Mouse (Mus musculus) CH12.LX (cell line): ENCODE measurements around the gene Arhgap35. TPM values are rescaled to one million over a fixed set of nuclear protein-coding genes. Genes with fewer than 3 reads are reported as not detected.

Experiments
- DNase-seq: peaks from one replicate; pipeline ENCODE4 v3.0.0-alpha.2; 2013; ENCODE audit errors: extremely low read depth
- H3K27ac ChIP-seq: 2 replicates; pipeline ENCODE4 v1.5.1; 2012; ENCODE audit warnings: low read depth, mild to moderate bottlenecking, control low read depth, moderate library complexity; ENCODE audit not compliant: insufficient read depth
- H3K27me3 ChIP-seq: replicated peaks from 2 replicates; pipeline ENCODE3; 2012; ENCODE audit warnings: inconsistent platforms
- H3K36me3 ChIP-seq, 2 experiments: replicated peaks in 1 of 2; 2 replicates each; pipeline versions ENCODE3 to v1.6.1; 2012; ENCODE audit warnings: inconsistent platforms in 1 of 2, low read length in 1 of 2, mild to moderate bottlenecking in 1 of 2, mixed read lengths in 1 of 2, moderate library complexity in 1 of 2; ENCODE audit not compliant: control insufficient read depth in 1 of 2, insufficient read depth in 1 of 2
- H3K4me1 ChIP-seq, 2 experiments: 2 replicates each; pipeline ENCODE4 v1.6.1; 2012; ENCODE audit warnings: inconsistent platforms in 1 of 2, moderate library complexity in 1 of 2; ENCODE audit not compliant: insufficient read depth in 2 of 2, control insufficient read depth in 1 of 2
- H3K4me2 ChIP-seq: 2 replicates; pipeline ENCODE4 v1.6.1; 2012; ENCODE audit warnings: low read depth, mild to moderate bottlenecking, control low read depth; ENCODE audit not compliant: poor library complexity, insufficient read depth, severe bottlenecking
- H3K4me3 ChIP-seq, 3 experiments: fragments of 150-350 bp in 1 of 3; sonication (generic) in 1 of 3; replicated peaks in 1 of 3; 2 replicates each; pipeline versions ENCODE3 to v1.5.1; 2011 to 2012; ENCODE audit warnings: low read depth in 2 of 3, low read length in 2 of 3, mild to moderate bottlenecking in 2 of 3, moderate library complexity in 2 of 3, control low read depth in 1 of 3, improper control_type of control experiment in 1 of 3, inconsistent platforms in 1 of 3, mixed read lengths in 1 of 3; ENCODE audit not compliant: poor library complexity in 1 of 3
- H3K79me2 ChIP-seq: replicated peaks from 2 replicates; pipeline ENCODE4 v1.6.1; 2012; ENCODE audit warnings: mild to moderate bottlenecking, moderate library complexity; ENCODE audit not compliant: control insufficient read depth, poor library complexity, insufficient read depth, severe bottlenecking; ENCODE audit errors: extremely low read depth
- H3K9ac ChIP-seq: 2 replicates; pipeline ENCODE4 v1.6.1; 2012; ENCODE audit warnings: low read depth, mild to moderate bottlenecking, control low read depth, moderate library complexity; ENCODE audit not compliant: insufficient read depth
- H3K9me3 ChIP-seq: replicated peaks from 2 replicates; pipeline ENCODE3; 2012; ENCODE audit warnings: low read length, inconsistent platforms, mixed read lengths
- BHLHE40 ChIP-seq: IDR thresholded peaks from 2 replicates; pipeline ENCODE4 v1.6.1; 2011; ENCODE audit warnings: mild to moderate bottlenecking, low read depth, low read length, improper control_type of control experiment
- CHD2 ChIP-seq: IDR thresholded peaks from 2 replicates; pipeline ENCODE4 v1.6.1; 2011; ENCODE audit warnings: low read length, improper control_type of control experiment
- CTCF ChIP-seq, 2 experiments: IDR thresholded peaks in 1 of 2; conservative IDR thresholded peaks in 1 of 2; 2 replicates each; pipeline ENCODE4 v1.5.1; 2011 to 2012; ENCODE audit warnings: low read depth in 2 of 2, low read length in 2 of 2, improper control_type of control experiment in 1 of 2, inconsistent platforms in 1 of 2, mild to moderate bottlenecking in 1 of 2, moderate library complexity in 1 of 2
- E2F4 ChIP-seq: IDR thresholded peaks from 2 replicates; pipeline ENCODE4 v1.6.1; 2011; ENCODE audit warnings: low read depth, low read length, improper control_type of control experiment; ENCODE audit not compliant: insufficient replicate concordance
- ELF1 ChIP-seq: IDR thresholded peaks from 2 replicates; pipeline ENCODE4 v1.6.1; 2014; ENCODE audit warnings: low read depth, mild to moderate bottlenecking, inconsistent platforms, low read length, improper control_type of control experiment
- EP300 ChIP-seq: IDR thresholded peaks from 2 replicates; pipeline ENCODE4 v1.6.1; 2011; ENCODE audit warnings: low read length, improper control_type of control experiment
- HCFC1 ChIP-seq: IDR thresholded peaks from 2 replicates; pipeline ENCODE4 v1.6.1; 2012; ENCODE audit warnings: low read depth, mild to moderate bottlenecking, inconsistent platforms, low read length, improper control_type of control experiment
- JUN ChIP-seq: IDR thresholded peaks from 2 replicates; pipeline ENCODE4 v1.6.1; 2011; ENCODE audit warnings: low read depth, mild to moderate bottlenecking, low read length, improper control_type of control experiment, moderate library complexity; ENCODE audit not compliant: insufficient read depth
- JUND ChIP-seq: conservative IDR thresholded peaks from 2 replicates; pipeline ENCODE4 v1.6.1; 2011; ENCODE audit warnings: low read depth, low read length, improper control_type of control experiment
- MAFK ChIP-seq: IDR thresholded peaks from 2 replicates; pipeline ENCODE4 v1.6.1; 2011; ENCODE audit warnings: low read length, improper control_type of control experiment; ENCODE audit not compliant: insufficient replicate concordance
- MAZ ChIP-seq: IDR thresholded peaks from 2 replicates; pipeline ENCODE4 v1.6.1; 2012; ENCODE audit warnings: low read depth, mild to moderate bottlenecking, inconsistent platforms, low read length, improper control_type of control experiment, moderate library complexity
- MEF2A ChIP-seq: IDR thresholded peaks from 2 replicates; pipeline ENCODE4 v1.6.1; 2014; ENCODE audit warnings: low read depth, mild to moderate bottlenecking, inconsistent platforms, low read length, improper control_type of control experiment, borderline replicate concordance
- MXI1 ChIP-seq: IDR thresholded peaks from 2 replicates; pipeline ENCODE4 v1.6.1; 2011; ENCODE audit warnings: mild to moderate bottlenecking, low read depth, low read length, improper control_type of control experiment
- MYC ChIP-seq: IDR thresholded peaks from 2 replicates; pipeline ENCODE4 v1.6.1; 2011; ENCODE audit warnings: low read depth, mild to moderate bottlenecking, improper control_type of control experiment, low read length
- SIN3A ChIP-seq: IDR thresholded peaks from 2 replicates; pipeline ENCODE4 v1.6.1; 2012; ENCODE audit warnings: low read length, improper control_type of control experiment, inconsistent platforms
- TBP ChIP-seq: conservative IDR thresholded peaks from 2 replicates; pipeline ENCODE4 v1.6.1; 2011; ENCODE audit warnings: low read depth, low read length, improper control_type of control experiment
- TCF12 ChIP-seq: IDR thresholded peaks from 2 replicates; pipeline ENCODE4 v1.6.1; 2014; ENCODE audit warnings: low read depth, mild to moderate bottlenecking, inconsistent platforms, low read length, improper control_type of control experiment
- USF2 ChIP-seq: conservative IDR thresholded peaks from 2 replicates; pipeline ENCODE4 v1.6.1; 2011; ENCODE audit warnings: low read depth, low read length, improper control_type of control experiment
- ZKSCAN1 ChIP-seq: IDR thresholded peaks from 2 replicates; pipeline ENCODE4 v1.6.1; 2012; ENCODE audit warnings: low read depth, inconsistent platforms, low read length, improper control_type of control experiment, borderline replicate concordance
- ZMIZ1 ChIP-seq: IDR thresholded peaks from 2 replicates; pipeline ENCODE4 v1.6.1; 2012; ENCODE audit warnings: low read depth, mild to moderate bottlenecking, inconsistent platforms, low read length, improper control_type of control experiment
- dilution Hi-C: fragments of 300-500 bp; cut with MboI; formaldehyde crosslinking; loops from 2 replicates; pipeline ENCODE4 v1.14.3; 2020; ENCODE audit warnings: low sequenced_read_pairs; ENCODE audit not compliant: extremely low pct_unique_long_range_greater_than_20kb, extremely low pct_ligation_motif_present
- in situ Hi-C: fragments of 300-500 bp; cut with MboI; formaldehyde crosslinking; loops from 3 replicates; pipeline ENCODE4 v1.14.3; 2019; ENCODE audit warnings: low sequenced_read_pairs, low pct_ligation_motif_present, low pct_unique_long_range_greater_than_20kb, mixed read lengths
- polyA plus RNA-seq: library from polyadenylated mRNA; unstranded; fragments of >175 nt; gene quantifications from 2 replicates; pipeline ENCODE4 v1.2.1, GENCODE M21; 2012; ENCODE audit warnings: low read depth; ENCODE audit not compliant: insufficient read length
- total RNA-seq, 2 experiments: library from RNA; depleted of rRNA; stranded (reverse); fragments of 300-350 nt in 1 of 2; fragments of >200 nt in 1 of 2; gene quantifications; 2 replicates each; pipeline ENCODE4 v1.2.3; 2012 to 2014

Arhgap35 gene
- total and polyA plus RNA-seq, 3 experiments = 3.0 to 7.2 (median 5.3) TPM

- H3K4me2 ChIP-seq = no peak overlapping the region
- H3K27me3 ChIP-seq = no peaks in the 10 kb centered on the region
- in situ Hi-C loops = no loop called here
- no peaks in the 10 kb centered on the region for H3K79me2 ChIP-seq
- H3K4me3 ChIP-seq = no peak overlapping the region
- no peaks in the 10 kb centered on the region for H3K9me3 ChIP-seq
- peaks cover 2 to 65% of the 10 kb centered on the region in 2 experiments for H3K36me3 ChIP-seq
- peaks cover 0 to 15% of the 10 kb centered on the region in 2 experiments; a peak in 2 of 4 replicates for H3K4me1 ChIP-seq
- DNase-seq = no peak
- no peak overlapping the region for H3K9ac ChIP-seq
- TF ChIP-seq BHLHE40 = no peak
- TF ChIP-seq MXI1 = no peak
- no peak for TF ChIP-seq USF2
- no peak for TF ChIP-seq CHD2
- TF ChIP-seq MYC = no peak
- TF ChIP-seq HCFC1 = no peak
- TF ChIP-seq ZMIZ1 = no peak
- TF ChIP-seq CTCF (conservative IDR thresholded peaks at IDR 0.05 in 1 of 2, IDR thresholded peaks at IDR 0.05 in 1 of 2; ENCODE audit: low read depth in 2 of 2, low read length in 2 of 2) = no peak
- TF ChIP-seq SIN3A = no peak
- TF ChIP-seq MAZ = no peak
- no peak for TF ChIP-seq JUN
- TF ChIP-seq E2F4 = no peak
- no peak for TF ChIP-seq EP300
- TF ChIP-seq ZKSCAN1 = no peak
- no peak for TF ChIP-seq MEF2A
- TF ChIP-seq TCF12 = no peak
- no peak for TF ChIP-seq JUND
- TF ChIP-seq MAFK = no peak
- H3K27ac ChIP-seq = no peak overlapping the region
- dilution Hi-C loops = no loop called here
Observed at GRCm38 (mm10) chr7:16525448-16525847, 89.3 kb downstream of the Arhgap35 start.

GRCm38 (mm10) chr7:16524308-16524707, 90.5 kb downstream of the Arhgap35 start:
- dilution Hi-C loops (no loop called here), in situ Hi-C loops (no loop called here)
- no peak for TF ChIP-seq MYC
- no peak for TF ChIP-seq ELF1
- TF ChIP-seq TBP = no peak
- no peak overlapping the region for H3K9ac ChIP-seq
- H3K36me3 ChIP-seq = peaks cover 2 to 68% of the 10 kb centered on the region in 2 experiments
- no peak overlapping the region for H3K27ac ChIP-seq
- H3K4me3 ChIP-seq = no peak overlapping the region
- H3K79me2 ChIP-seq = no peaks in the 10 kb centered on the region
- DNase-seq = no peak
- no peak overlapping the region for H3K4me2 ChIP-seq
- peaks cover 0 to 15% of the 10 kb centered on the region in 2 experiments; a peak in 2 of 4 replicates for H3K4me1 ChIP-seq
- no peaks in the 10 kb centered on the region for H3K27me3 ChIP-seq
- H3K9me3 ChIP-seq = no peaks in the 10 kb centered on the region
